Mouse (Mus musculus) right cerebral cortex, postnatal 10 days (tissue): ENCODE data around the gene Ddx58.

Experiments
- DNase-seq, 2 experiments: peaks; one replicate each; pipeline ENCODE4 v3.0.0; 2021; ENCODE audit warnings: low spot score in 2 of 2

The Ddx58 gene

GRCm38 (mm10) chr4:40182651-40183320 is 56.8 kb downstream of the Ddx58 start:
- DNase-seq: peak; percentile 64 to 79

GRCm38 (mm10) chr4:40181681-40182080 is 57.9 kb downstream of the Ddx58 start:
- no peak for DNase-seq

GRCm38 (mm10) chr4:40180046-40180445 is 59.6 kb downstream of the Ddx58 start:
- no peak for DNase-seq

- no peak for DNase-seq
Observed at GRCm38 (mm10) chr4:40178584-40178983, 61.0 kb downstream of the Ddx58 start.

GRCm38 (mm10) chr4:40174321-40174720 is 65.3 kb downstream of the Ddx58 start:
- no peak for DNase-seq

GRCm38 (mm10) chr4:40172336-40172735 is 67.3 kb downstream of the Ddx58 start:
- no peak for DNase-seq

- DNase-seq: no peak
Observed at GRCm38 (mm10) chr4:40171477-40171876, 68.2 kb downstream of the Ddx58 start.

GRCm38 (mm10) chr4:40163646-40164045 is 76.0 kb downstream of the Ddx58 start:
- no peak for DNase-seq

GRCm38 (mm10) chr4:40160591-40161434 is 78.8 kb downstream of the Ddx58 start:
- no peak for DNase-seq

GRCm38 (mm10) chr4:40158224-40158540 is 81.4 kb downstream of the Ddx58 start:
- DNase-seq: no peak

- no peak for DNase-seq
Observed at GRCm38 (mm10) chr4:40157500-40158223, 82.0 kb downstream of the Ddx58 start.

GRCm38 (mm10) chr4:40156582-40157499 is 82.8 kb downstream of the Ddx58 start:
- DNase-seq: no peak

GRCm38 (mm10) chr4:40156153-40156552 is 83.5 kb downstream of the Ddx58 start:
- DNase-seq: no peak

GRCm38 (mm10) chr4:40155467-40155999 is 84.1 kb downstream of the Ddx58 start:
- DNase-seq: no peak

GRCm38 (mm10) chr4:40154751-40155150 is 84.9 kb downstream of the Ddx58 start:
- no peak for DNase-seq
